Mouse (Mus musculus) heart, postnatal 0 days (tissue): ENCODE results near the gene Kl. TPM values are rescaled to one million over a fixed set of nuclear protein-coding genes. Genes with fewer than 3 reads are reported as not detected.

ENCODE experiments used
- ATAC-seq: fragments of 200-750 bp; cut with Nextera tagmentation; 2 replicates; pipeline ENCODE4 v1.8.0; 2017; ENCODE audit warnings: low read depth, moderate number of reproducible peaks, moderate library complexity; ENCODE audit not compliant: insufficient read depth
- DNase-seq: peaks from one replicate; pipeline ENCODE4 v3.0.0-alpha.2; 2016; ENCODE audit warnings: low spot score
- H3K27ac ChIP-seq: fragments of 300-500 bp; sonication (generic); 2 replicates; pipeline ENCODE4 v1.5.1; 2014; ENCODE audit warnings: low read depth, mild to moderate bottlenecking
- H3K27me3 ChIP-seq: fragments of 300-500 bp; sonication (generic); 2 replicates; pipeline ENCODE4 v1.6.1; 2014; ENCODE audit warnings: low read length, mixed read lengths; ENCODE audit not compliant: control insufficient read depth, insufficient read depth
- H3K36me3 ChIP-seq: fragments of 300-500 bp; sonication (generic); replicated peaks from 2 replicates; pipeline ENCODE4 v1.6.1; 2014; ENCODE audit warnings: low read length, mixed read lengths; ENCODE audit not compliant: control insufficient read depth, insufficient read depth
- H3K4me1 ChIP-seq: fragments of 300-500 bp; sonication (generic); 2 replicates; pipeline ENCODE4 v1.6.1; 2014; ENCODE audit warnings: antibody characterized with exemption; ENCODE audit not compliant: control insufficient read depth, insufficient read depth
- H3K4me2 ChIP-seq: fragments of 300-500 bp; sonication (generic); 2 replicates; pipeline ENCODE4 v1.6.1; 2014; ENCODE audit warnings: low read depth, mild to moderate bottlenecking, low read length, moderate library complexity
- H3K4me3 ChIP-seq: fragments of 300-500 bp; sonication (generic); 2 replicates; pipeline ENCODE4 v1.5.1; 2014; ENCODE audit warnings: low read depth, low read length
- H3K9ac ChIP-seq: fragments of 300-500 bp; sonication (generic); replicated peaks from 2 replicates; pipeline ENCODE4 v1.6.1; 2014; ENCODE audit warnings: low read depth, low read length, mixed read lengths
- H3K9me3 ChIP-seq: fragments of 300-500 bp; sonication (generic); replicated peaks from 2 replicates; pipeline ENCODE4 v1.6.1; 2016; ENCODE audit warnings: low read length; ENCODE audit not compliant: control insufficient read depth
- CTCF ChIP-seq: IDR thresholded peaks from 2 replicates; pipeline ENCODE4 v1.5.1; 2016; ENCODE audit warnings: antibody characterized with exemption, control low read depth, low read depth
- EP300 ChIP-seq: IDR thresholded peaks from 2 replicates; pipeline ENCODE4 v1.6.1; 2016; ENCODE audit warnings: antibody characterized with exemption, low read depth
- WGBS: fragments of 180-500 bp; shearing (Covaris S2); extraction: QIAGEN DNeasy Blood & Tissue Kit; methylation state at CpG from one replicate; pipeline ENCODE4 v1.1.7; 2014; 5-methylcytosine and 5-hydroxymethylcytosine counted together
- polyA plus RNA-seq: library from polyadenylated mRNA; unstranded; fragments of >200 nt; fragmentation: Nextera tagmentation; extraction: Ambion mirVana; gene quantifications from 2 replicates; pipeline ENCODE4 v1.2.1, GENCODE M21; 2015
- total RNA-seq: library from RNA; depleted of rRNA; stranded (reverse); fragments of >200 nt; gene quantifications from 2 replicates; pipeline ENCODE4 v1.2.3, GENCODE M21; 2014; ENCODE audit warnings: low replicate concordance

Kl gene
- total and polyA plus RNA-seq, 2 experiments from 2014 or later: 0.04 to 0.10 TPM

GRCm38 (mm10) chr5:150936213-150936612 is 16.2 kb upstream of the Kl start:
- no peaks in the 10 kb centered on the region for H3K4me1 ChIP-seq
- no peak overlapping the region for H3K27ac ChIP-seq
- ATAC-seq (no peak), DNase-seq (no peak)
- no peak overlapping the region for H3K4me2 ChIP-seq
- no peak overlapping the region for H3K4me3 ChIP-seq
- 40% methylated on average over 5 of the region's 5 CpGs for WGBS
- TF ChIP-seq CTCF (no peak), EP300 (no peak)
- no peaks in the 10 kb centered on the region for H3K36me3 ChIP-seq
- H3K27me3 ChIP-seq: no peaks in the 10 kb centered on the region
- H3K9ac ChIP-seq: no peak overlapping the region
- no peaks in the 10 kb centered on the region for H3K9me3 ChIP-seq

GRCm38 (mm10) chr5:150936807-150937206 is 15.6 kb upstream of the Kl start:
- Histone ChIP-seq H3K4me2 (no peak overlapping the region), H3K4me3 (no peak overlapping the region), H3K4me1 (no peaks in the 10 kb centered on the region), H3K27ac (no peak overlapping the region), H3K9me3 (no peaks in the 10 kb centered on the region), H3K27me3 (no peaks in the 10 kb centered on the region), H3K9ac (no peak overlapping the region), H3K36me3 (no peaks in the 10 kb centered on the region)
- TF ChIP-seq CTCF (no peak), EP300 (no peak)
- DNase-seq (no peak), ATAC-seq (no peak)
- 64% methylated on average over 4 of the region's 4 CpGs for WGBS

GRCm38 (mm10) chr5:150937501-150937900 is 14.9 kb upstream of the Kl start:
- no peaks in the 10 kb centered on the region for H3K27me3 ChIP-seq
- H3K9me3 ChIP-seq: no peaks in the 10 kb centered on the region
- no peak overlapping the region for H3K27ac ChIP-seq
- DNase-seq (no peak), ATAC-seq (no peak)
- TF ChIP-seq EP300 (no peak), CTCF (no peak)
- H3K36me3 ChIP-seq: no peaks in the 10 kb centered on the region
- H3K4me1 ChIP-seq: no peaks in the 10 kb centered on the region
- H3K4me3 ChIP-seq: no peak overlapping the region
- H3K9ac ChIP-seq: no peak overlapping the region
- 67% methylated on average over 2 of the region's 2 CpGs for WGBS
- H3K4me2 ChIP-seq: no peak overlapping the region

- H3K9me3 ChIP-seq: no peaks in the 10 kb centered on the region; the same call in 1 of the 2 replicates
- no peaks in the 10 kb centered on the region for H3K36me3 ChIP-seq
- H3K4me3 ChIP-seq: no peak overlapping the region
- no peak overlapping the region for H3K9ac ChIP-seq
- H3K27ac ChIP-seq: no peak overlapping the region
- no peak for TF ChIP-seq CTCF
- no peak for TF ChIP-seq EP300
- H3K4me2 ChIP-seq: no peak overlapping the region
- 0 out of 2 replicates have a peak, but pooled peaks cover 4% of the 10 kb centered on the region for H3K27me3 ChIP-seq
- H3K4me1 ChIP-seq: no peaks in the 10 kb centered on the region
- DNase-seq (no peak), ATAC-seq (no peak)
- WGBS: 92% methylated on average over 2 of the region's 2 CpGs
These were observed 6.8 kb upstream of the Kl start for GRCm38 (mm10) chr5:150945576-150945975.

- 79% methylated on average over 3 of the region's 3 CpGs for WGBS
- Histone ChIP-seq H3K9ac (no peak overlapping the region), H3K9me3 (no peaks in the 10 kb centered on the region; the same call in 1 of the 2 replicates), H3K36me3 (no peaks in the 10 kb centered on the region), H3K27me3 (peaks cover 37% of the 10 kb centered on the region), H3K4me1 (0 out of 2 replicates have a peak, but pooled peaks cover 3% of the 10 kb centered on the region), H3K4me2 (no peak overlapping the region), H3K4me3 (no peak overlapping the region), H3K27ac (no peak overlapping the region)
- TF ChIP-seq EP300 (no peak), CTCF (no peak)
- DNase-seq: no peak
- ATAC-seq: no peak
These were observed 3.3 kb upstream of the Kl start for GRCm38 (mm10) chr5:150949131-150949530.

GRCm38 (mm10) chr5:150951325-150951724 is 1.1 kb upstream of the Kl start:
- WGBS: 91% methylated on average over 7 of the region's 7 CpGs
- ATAC-seq: no peak
- no peak for TF ChIP-seq CTCF
- no peak for TF ChIP-seq EP300

More at GRCm38 (mm10) chr5:150951325-150951724, 1.1 kb upstream of the Kl start:
- Histone ChIP-seq H3K9ac (no peak overlapping the region), H3K9me3 (no peaks in the 10 kb centered on the region), H3K4me1 (0 out of 2 replicates have a peak, but pooled peaks cover 3% of the 10 kb centered on the region), H3K4me2 (no peak overlapping the region), H3K4me3 (no peak overlapping the region), H3K27me3 (peaks cover 50% of the 10 kb centered on the region), H3K27ac (no peak overlapping the region), H3K36me3 (no peaks in the 10 kb centered on the region)
- DNase-seq: no peak
